Mouse (Mus musculus) brain, embryonic 14.5 days (tissue): ENCODE data around the gene Col23a1. TPM values are rescaled to one million over a fixed set of nuclear protein-coding genes. Genes with fewer than 3 reads are reported as not detected.

Experiments
- DNase-seq: peaks from one replicate; pipeline ENCODE4 v3.0.0-alpha.2; 2011; ENCODE audit warnings: low read depth
- CTCF ChIP-seq: fragments of 200-500 bp; IDR thresholded peaks from 2 replicates; pipeline ENCODE4 v1.5.1; 2012; ENCODE audit warnings: inconsistent platforms, mild to moderate bottlenecking, moderate library complexity, borderline replicate concordance; ENCODE audit not compliant: insufficient read depth, insufficient read length; ENCODE audit errors: extremely low read depth
- POLR2A ChIP-seq: fragments of 200-500 bp; IDR thresholded peaks from 2 replicates; pipeline ENCODE4 v1.6.1; 2012; ENCODE audit warnings: mild to moderate bottlenecking, inconsistent platforms, borderline replicate concordance; ENCODE audit not compliant: poor library complexity, insufficient read depth, insufficient read length, severe bottlenecking; ENCODE audit errors: extremely low read depth
- polyA plus RNA-seq: library from polyadenylated mRNA; depleted of rRNA; stranded (reverse); fragments of >200 nt; gene quantifications from 2 replicates; pipeline ENCODE4 v1.2.3, GENCODE M21; 2012

The Col23a1 gene
- polyA plus RNA-seq, 1 experiment, result 9.2 TPM

- no peak for TF ChIP-seq CTCF
- DNase-seq, result no peak
Measured at GRCm38 (mm10) chr11:51585608-51586252, 296.0 kb downstream of the Col23a1 start.

GRCm38 (mm10) chr11:51586411-51586810, 296.7 kb downstream of the Col23a1 start:
- DNase-seq, result no peak
- TF ChIP-seq CTCF (no peak), POLR2A (no peak)

- DNase-seq, result no peak
- TF ChIP-seq POLR2A, result no peak
- no peak for TF ChIP-seq CTCF
Measured at GRCm38 (mm10) chr11:51587059-51587458, 297.3 kb downstream of the Col23a1 start.

GRCm38 (mm10) chr11:51588833-51589232, 299.1 kb downstream of the Col23a1 start:
- no peak for TF ChIP-seq POLR2A
- peak; percentile 18; the same call in 1 of the 2 replicates for TF ChIP-seq CTCF
- DNase-seq, result no peak

- TF ChIP-seq POLR2A (no peak), CTCF (no peak)
- DNase-seq, result no peak
Measured at GRCm38 (mm10) chr11:51590002-51590401, 300.3 kb downstream of the Col23a1 start.

- DNase-seq, result no peak
- TF ChIP-seq POLR2A, result no peak
- TF ChIP-seq CTCF, result no peak
Measured at GRCm38 (mm10) chr11:51591168-51591567, 301.4 kb downstream of the Col23a1 start.

- no peak for TF ChIP-seq POLR2A
- TF ChIP-seq CTCF, result no peak
- DNase-seq, result no peak
Measured at GRCm38 (mm10) chr11:51591915-51592314, 302.2 kb downstream of the Col23a1 start.

- no peak for DNase-seq
- TF ChIP-seq CTCF, result no peak
- no peak for TF ChIP-seq POLR2A
Measured at GRCm38 (mm10) chr11:51593368-51593767, 303.6 kb downstream of the Col23a1 start.

GRCm38 (mm10) chr11:51593849-51594248, 304.1 kb downstream of the Col23a1 start:
- no peak for DNase-seq

GRCm38 (mm10) chr11:51594715-51595350, 305.1 kb downstream of the Col23a1 start:
- DNase-seq, result no peak
- TF ChIP-seq POLR2A (no peak), CTCF (no peak)

More at GRCm38 (mm10) chr11:51593849-51594248, 304.1 kb downstream of the Col23a1 start:
- TF ChIP-seq POLR2A, result no peak
- TF ChIP-seq CTCF, result no peak

GRCm38 (mm10) chr11:51595459-51596083, 305.9 kb downstream of the Col23a1 start:
- no peak for DNase-seq
- TF ChIP-seq POLR2A (no peak), CTCF (no peak)
